Mouse (Mus musculus) cortical plate, adult 2 months (tissue): ENCODE measurements around the gene Afdn.

Experiments used
- CTCF ChIP-seq: fragments of 200-500 bp; IDR thresholded peaks from 2 replicates; pipeline ENCODE4 v1.5.1; 2011; ENCODE audit warnings: mild to moderate bottlenecking, control low read depth, low read length; ENCODE audit not compliant: insufficient read depth; ENCODE audit errors: extremely low read depth
- POLR2A ChIP-seq: fragments of 200-500 bp; IDR thresholded peaks from 2 replicates; pipeline ENCODE4 v1.6.1; 2011; ENCODE audit warnings: mild to moderate bottlenecking, low read length, control low read depth; ENCODE audit not compliant: insufficient read depth; ENCODE audit errors: extremely low read depth

DNA sequence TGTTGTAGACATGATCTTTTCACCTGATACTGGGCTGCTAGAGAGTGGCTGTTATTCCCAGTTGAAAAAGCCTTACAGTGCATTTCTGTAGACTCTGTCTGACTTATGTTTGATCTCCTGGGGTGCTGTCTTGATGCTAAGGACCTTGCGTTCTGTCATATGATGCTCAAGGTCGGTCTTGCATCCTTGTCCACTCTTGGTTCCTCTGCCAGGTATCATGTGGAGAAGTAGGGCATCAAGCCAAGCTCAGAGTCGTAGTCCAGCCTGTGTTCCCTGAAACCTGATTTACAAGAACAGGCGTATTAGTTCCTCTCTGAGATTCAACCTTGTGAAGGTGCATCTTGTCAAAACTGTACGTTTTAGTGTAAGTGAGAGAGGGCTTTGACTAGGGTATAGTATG, 105.0 kb downstream of the Afdn start:
- no peak for TF ChIP-seq CTCF
- TF ChIP-seq POLR2A: no peak
